Mouse (Mus musculus) neutrophil, adult 5-6 weeks (primary cell): ENCODE results near the gene Cdk6. TPM values are rescaled to one million over a fixed set of nuclear protein-coding genes. Genes with fewer than 3 reads are reported as not detected.
"Not testable (repeated sequence)": the region's sequence is repeated elsewhere in the genome, so short reads cannot be mapped to it uniquely, and the experiment has no call there.

Source experiments
- ATAC-seq: fragments of 151-379, 151-347 bp; 2 replicates; pipeline ENCODE4 v1.8.0; 2017; ENCODE audit warnings: mild to moderate bottlenecking, moderate TSS enrichment; ENCODE audit not compliant: insufficient number of reproducible peaks, poor library complexity, low FRiP score, severe bottlenecking; ENCODE audit errors: extremely low read depth
- total RNA-seq: library from RNA; stranded (forward); fragments of 200-1000 nt; gene quantifications from 2 replicates; pipeline ENCODE4 v1.2.3, GENCODE M21; 2017

Cdk6 gene
- total RNA-seq, result 11.4 and 12.2 TPM in 2 replicates

DNA sequence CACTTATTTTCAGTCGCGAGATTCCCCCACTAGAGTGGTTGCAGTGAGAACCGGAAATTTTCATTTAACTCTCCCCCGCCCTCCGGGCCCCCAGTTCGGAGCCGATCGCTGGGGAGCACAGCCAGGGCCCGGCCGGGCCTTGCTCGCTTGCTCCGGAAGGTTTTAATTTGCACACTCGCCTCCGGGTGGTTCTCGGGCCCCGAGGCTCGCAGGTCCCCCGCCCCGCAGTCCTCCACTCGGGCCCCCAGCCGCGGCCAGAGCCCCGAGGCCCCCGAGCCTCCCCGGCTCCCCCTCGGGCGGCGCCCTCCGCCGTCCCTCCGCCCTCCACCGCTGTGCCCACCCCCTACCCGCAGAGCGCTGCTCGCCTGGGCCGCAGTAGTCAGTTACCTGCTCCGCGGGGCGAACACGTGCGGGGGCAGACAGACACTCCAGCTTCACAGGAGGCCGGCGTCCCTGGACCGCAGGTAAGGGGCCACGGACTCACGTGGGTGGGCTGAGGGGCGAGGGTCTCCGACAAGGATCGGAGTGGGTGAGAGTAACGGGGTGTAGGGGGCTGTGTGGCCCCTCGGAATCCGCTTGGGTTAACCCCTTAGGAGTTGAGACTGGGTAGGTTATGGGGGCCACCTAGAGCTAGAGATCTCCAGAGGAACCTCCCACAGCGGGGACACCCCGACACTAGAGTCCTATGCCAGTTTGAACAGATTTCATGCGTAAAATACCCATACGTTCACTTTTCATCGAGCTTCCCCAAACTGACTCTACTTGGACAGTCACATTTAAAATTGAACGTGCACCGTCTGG, at the start of gene Cdk6:
Gene Cdk6 (plus strand): TSS at position 375 of the 801 bp plus-strand sequence.
- 0 out of 2 replicates have a peak, but pooled peaks have one; percentile 14 for ATAC-seq

DNA sequence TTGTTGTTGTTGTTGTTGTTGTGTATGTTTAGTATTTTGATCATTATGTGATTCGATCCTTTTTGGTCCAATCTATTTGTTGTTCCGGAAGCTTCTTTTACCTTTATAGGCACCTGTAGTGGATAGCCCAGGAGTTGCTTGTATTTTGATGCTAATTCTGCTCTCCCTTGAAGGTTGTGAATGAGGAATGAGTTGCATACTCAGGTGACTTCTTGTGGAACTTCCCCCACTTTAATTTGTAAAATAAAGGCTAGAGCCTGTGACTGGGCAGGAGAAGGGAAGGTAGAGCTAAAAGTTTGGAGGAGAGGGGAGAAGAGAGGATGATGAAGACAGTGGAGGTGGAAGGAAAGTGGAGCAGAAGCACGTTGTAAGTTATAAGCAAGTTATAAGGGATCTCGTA, 47.6 kb upstream of the Cdk6 start:
- no peak for ATAC-seq

DNA sequence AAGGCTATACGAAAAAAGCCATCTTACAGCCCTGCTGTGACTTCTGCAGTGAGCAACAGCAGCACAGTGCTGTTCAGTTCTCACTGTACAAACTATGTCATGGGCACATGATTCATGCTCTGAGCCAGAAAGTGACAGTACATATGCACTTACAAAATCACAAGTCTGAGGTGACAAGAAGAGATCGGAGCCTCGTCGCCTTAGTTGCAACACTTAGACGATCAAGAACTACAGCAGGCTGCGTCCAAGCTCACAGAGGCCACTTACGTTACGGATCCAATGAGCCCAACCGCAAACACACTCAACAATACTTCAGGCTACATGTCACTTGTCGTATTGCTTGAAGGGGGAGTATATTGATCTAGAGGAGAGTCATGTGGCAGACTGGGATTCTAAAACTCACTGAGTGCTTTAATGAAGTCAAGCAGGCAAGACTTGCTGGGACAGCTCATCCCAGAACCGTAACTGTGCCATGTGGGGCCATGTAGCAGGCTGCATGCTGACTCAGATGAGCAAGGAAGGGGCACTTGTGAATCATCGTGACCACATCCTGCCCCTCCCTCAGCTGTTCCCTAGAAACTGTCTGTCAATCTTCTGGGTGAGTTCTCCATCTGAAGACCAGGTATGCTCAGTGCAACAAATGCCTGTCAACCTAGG, 40.4 kb upstream of the Cdk6 start:
- ATAC-seq, result peak; percentile 94

DNA sequence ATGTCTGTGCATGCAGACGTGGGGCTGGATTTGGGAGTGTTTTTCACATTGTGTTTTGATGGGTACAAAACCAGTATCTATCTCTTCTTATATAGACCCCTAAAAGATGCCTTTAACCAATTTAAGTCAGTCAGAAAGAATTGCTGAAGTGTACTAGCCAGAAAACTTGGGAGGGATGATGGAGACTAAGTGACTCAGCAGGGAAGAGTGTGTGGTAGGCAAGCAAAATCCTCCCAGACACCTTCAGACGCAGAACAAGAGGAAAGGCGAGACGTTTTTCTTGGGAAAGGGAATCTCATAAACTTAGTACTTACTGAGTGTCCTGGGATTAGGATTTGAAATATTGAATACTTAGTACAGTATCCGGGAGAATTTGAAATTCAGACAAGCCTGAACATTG, 39.8 kb upstream of the Cdk6 start:
- ATAC-seq, result no peak

- ATAC-seq, result no peak
Observed at GRCm38 (mm10) chr5:3303876-3304275, 37.4 kb upstream of the Cdk6 start.

DNA sequence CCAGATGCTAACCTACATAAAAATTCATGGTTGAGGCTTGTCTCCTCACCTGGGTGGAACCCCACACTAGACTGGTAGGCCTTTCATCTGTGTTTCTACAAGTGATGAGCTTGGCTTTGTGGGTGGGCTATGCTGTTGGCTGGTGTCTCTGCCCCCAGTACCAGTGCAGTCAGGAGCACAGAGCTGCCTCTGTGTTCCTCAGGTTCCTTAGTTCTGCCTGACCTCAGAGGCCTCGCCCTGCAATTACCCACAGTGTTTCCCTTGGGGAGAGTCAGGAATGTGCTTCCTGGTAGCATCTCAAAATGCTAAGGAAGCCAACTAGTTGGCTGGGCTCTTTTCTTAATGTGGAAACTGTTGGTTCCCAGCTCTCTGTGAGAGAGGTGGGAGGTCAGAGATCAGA, 35.1 kb upstream of the Cdk6 start:
- no peak for ATAC-seq

DNA sequence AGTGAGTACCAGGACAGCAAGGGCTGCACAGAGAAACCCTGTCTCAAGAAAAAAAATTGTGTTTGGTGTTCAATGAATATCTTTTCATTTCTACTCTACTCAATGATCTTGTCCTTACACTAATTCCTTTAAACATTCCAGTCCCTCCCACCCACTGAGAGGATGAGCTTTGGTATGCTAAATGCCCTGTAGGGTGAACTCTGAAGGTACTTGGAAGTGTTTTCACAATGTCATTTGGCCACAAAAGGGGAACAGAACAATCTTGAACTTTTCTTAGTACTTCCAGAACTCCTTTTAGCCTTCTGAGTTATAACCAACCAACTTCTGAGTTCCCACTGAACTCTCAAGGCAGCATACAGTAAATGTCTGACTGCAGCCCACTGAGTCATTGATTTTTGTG, 32.2 kb upstream of the Cdk6 start:
- no peak for ATAC-seq

GRCm38 (mm10) chr5:3309587-3309986, 31.7 kb upstream of the Cdk6 start:
- no peak for ATAC-seq

GRCm38 (mm10) chr5:3311156-3311555, 30.1 kb upstream of the Cdk6 start:
- ATAC-seq, result not testable (repeated sequence)

DNA sequence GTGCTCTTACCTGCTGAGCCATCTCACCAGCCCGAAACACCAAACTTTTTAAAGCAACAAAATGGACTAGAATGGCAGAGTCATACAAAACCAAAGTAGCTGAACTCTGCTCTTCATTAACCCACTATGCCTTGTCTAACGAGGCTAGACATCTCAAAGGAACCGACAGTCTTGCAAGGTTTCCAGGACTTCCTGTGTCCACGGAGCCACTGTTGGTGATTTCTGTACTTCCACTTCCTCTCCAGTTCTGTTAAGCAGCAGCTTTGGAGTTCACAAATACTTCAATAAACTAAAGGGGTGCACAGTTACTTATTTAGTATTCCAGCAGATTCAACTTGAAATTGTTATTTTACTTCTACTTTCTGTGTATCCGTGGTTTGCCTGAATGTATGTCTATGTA, 23.6 kb upstream of the Cdk6 start:
- not testable (repeated sequence) for ATAC-seq

DNA sequence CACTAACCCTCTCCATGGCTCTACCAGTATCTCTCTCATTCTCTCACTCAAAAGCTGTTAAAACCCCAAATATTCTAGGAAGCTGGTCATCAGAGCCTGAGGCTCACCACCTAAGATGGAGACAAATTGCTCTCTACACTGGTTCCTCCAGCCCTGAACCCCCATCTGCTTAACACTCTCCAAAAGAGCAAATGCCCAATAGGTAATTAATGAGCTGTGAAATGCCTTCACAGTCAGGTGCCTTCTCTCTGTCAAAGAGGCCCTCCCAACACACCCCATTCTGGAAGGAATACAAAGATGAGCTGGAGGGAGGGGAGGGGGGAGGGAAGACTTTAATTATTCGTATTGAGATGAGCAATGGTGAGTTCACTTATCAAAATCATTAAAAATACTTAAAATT, 21.1 kb upstream of the Cdk6 start:
- ATAC-seq, result no peak

DNA sequence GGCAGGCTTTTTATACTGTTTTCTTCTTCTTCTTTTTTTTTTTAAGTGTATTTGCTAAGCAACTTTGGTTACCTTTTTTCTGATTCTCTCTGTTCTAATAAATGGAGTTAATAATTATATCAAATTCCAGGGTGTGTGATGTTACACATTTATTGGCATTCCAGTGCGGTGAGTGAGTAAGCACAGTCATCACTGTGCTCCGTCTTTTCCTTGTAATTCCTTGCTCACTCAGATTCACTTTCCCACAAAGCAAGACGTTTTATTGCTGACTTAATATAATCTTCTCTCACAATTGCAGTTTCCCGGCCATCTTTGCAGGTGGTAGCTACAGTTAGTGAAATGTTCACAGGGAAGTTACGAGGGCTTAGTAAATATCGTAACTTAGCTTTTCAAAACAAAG, 19.2 kb upstream of the Cdk6 start:
- no peak for ATAC-seq

DNA sequence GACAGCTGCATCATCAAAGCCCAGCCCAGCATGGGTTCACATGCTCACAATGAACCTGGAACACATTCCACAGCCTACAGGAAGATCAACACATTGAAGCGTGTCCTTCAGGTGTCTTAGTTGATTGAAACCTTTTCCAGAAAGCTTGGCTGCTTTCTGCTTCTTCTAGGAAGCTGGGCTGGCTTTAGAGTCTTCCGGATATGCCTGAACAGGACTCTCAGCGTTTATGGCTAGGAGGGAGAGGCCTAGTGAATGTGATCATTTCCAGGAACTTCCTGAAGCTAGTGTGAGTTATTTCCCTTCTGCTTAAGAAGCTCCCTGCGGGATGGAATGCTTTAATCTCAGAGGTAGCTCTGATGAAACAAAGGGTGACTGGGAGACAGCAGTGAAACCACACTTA, 17.2 kb upstream of the Cdk6 start:
- no peak for ATAC-seq

DNA sequence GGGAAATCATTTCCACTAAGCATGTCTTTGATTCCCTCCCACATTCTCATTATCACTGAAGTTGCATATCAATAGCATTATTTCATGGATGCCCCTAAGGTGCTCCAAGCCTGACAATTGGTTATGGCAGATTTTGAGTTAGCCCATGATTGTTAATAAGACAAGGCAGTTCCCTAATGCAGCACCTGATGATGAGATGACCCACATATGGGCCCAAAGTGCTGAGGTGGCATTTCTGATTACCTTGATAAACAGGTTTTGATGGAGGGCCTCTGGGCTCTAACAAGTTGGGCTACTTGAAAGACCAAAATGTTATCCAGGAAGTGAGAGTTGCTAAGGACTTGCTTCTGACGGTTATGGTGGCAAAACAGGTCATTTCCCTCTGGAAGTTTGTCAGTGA, 11.9 kb upstream of the Cdk6 start:
- ATAC-seq, result no peak

DNA sequence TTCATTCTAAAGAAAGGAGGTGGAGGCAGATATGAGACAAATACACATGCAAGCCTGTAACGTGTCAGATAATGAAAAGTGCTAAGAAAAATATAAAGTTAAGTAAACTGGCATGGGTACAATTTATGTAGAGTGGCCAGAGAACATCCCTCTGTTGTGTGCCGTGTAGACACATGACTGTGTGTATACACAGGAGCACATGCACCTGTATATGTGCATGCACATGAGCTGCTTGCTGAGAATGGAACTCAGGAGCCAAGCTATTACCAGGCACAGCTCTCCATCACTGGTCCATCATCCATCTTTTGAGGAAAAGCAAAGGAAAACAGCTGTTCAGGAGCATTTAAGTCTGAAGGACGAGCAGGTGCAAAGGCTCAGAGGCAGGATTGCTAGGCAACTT, 10.4 kb upstream of the Cdk6 start:
- no peak for ATAC-seq

DNA sequence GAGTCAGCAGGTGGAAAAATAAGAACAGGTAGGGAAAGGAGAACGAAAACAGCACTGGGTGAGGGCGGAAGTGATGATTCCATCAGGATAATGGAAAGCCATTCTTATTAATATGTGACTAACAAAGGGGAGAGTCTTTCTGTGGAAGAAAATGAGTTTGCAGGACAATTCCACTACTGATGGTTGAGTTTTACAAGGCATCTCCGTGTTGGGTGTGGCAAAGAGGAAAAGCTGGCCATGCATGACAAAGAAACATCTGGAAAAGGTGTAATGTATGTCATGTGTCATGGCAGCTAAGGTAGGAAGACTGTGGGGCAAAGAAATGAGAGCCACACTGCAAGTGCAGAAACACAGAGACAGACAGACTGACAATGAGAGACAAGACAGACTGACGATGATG, 8.3 kb upstream of the Cdk6 start:
- ATAC-seq, result not testable (repeated sequence)

DNA sequence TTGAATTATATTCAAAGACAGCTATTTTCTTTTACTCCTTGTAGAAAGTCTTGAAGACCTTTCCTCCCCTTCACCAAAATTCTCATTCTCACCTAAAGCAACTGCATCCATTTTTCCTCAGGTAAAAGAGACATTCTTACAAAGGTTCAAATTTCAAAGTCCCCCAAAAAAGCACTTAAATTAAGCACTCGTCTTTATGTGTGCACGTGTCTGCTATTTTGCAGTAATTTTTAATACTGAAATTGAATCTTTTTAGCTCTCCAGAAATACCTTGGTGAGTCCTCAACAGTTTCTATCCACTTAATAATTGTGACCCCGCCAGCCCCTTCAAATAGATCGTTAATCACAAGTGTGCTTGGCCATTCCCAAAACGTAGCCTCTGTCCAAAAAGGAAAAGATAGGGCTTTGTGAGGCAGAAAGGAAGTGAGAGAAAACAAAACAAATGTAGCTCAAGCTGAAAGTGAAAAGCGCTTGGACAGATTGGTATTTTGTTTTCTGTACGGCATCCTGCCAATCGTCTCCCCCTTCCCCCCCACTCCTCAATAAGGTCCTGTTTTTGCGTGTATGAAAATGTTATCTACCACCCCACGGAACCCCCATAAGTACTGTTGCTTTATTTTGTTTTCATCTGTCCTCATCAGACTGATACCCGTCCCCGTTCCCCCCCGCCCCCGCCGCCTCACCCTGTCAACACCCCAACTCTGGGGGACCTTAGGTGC, 786 bp upstream of the Cdk6 start:
- ATAC-seq, result not testable (repeated sequence)

GRCm38 (mm10) chr5:3341931-3342770, 866 bp downstream of the Cdk6 start:
- ATAC-seq, result no peak
